Mouse (Mus musculus) testis, adult 2 months (tissue): ENCODE measurements around the gene Rab36. TPM values are rescaled to one million over a fixed set of nuclear protein-coding genes. Genes with fewer than 3 reads are reported as not detected.

ENCODE experiments used
- H3K27ac ChIP-seq: fragments of 200-500 bp; 2 replicates; pipeline ENCODE4 v1.5.1; 2012; ENCODE audit warnings: low read depth, low read length; ENCODE audit not compliant: control insufficient read depth, insufficient read depth
- H3K27me3 ChIP-seq: fragments of 200-500 bp; 2 replicates; pipeline ENCODE4 v1.6.1; 2012; ENCODE audit warnings: mild to moderate bottlenecking, low read length, moderate library complexity; ENCODE audit not compliant: control insufficient read depth, insufficient read depth
- H3K36me3 ChIP-seq: fragments of 200-500 bp; 2 replicates; pipeline ENCODE4 v1.6.1; 2012; ENCODE audit warnings: mild to moderate bottlenecking, low read length; ENCODE audit not compliant: control insufficient read depth, insufficient read depth
- H3K4me1 ChIP-seq: fragments of 200-500 bp; 2 replicates; pipeline ENCODE4 v1.6.1; 2012; ENCODE audit warnings: low read length; ENCODE audit not compliant: control insufficient read depth, insufficient read depth
- H3K4me3 ChIP-seq: fragments of 200-500 bp; 2 replicates; pipeline ENCODE4 v1.5.1; 2012; ENCODE audit warnings: low read depth, mild to moderate bottlenecking, low read length, moderate library complexity, mixed read lengths; ENCODE audit not compliant: control insufficient read depth
- CTCF ChIP-seq: fragments of 200-500 bp; IDR thresholded peaks from 2 replicates; pipeline ENCODE4 v1.5.1; 2012; ENCODE audit warnings: low read depth, mild to moderate bottlenecking, inconsistent platforms, low read length, moderate library complexity; ENCODE audit not compliant: control insufficient read depth, insufficient read depth, insufficient replicate concordance
- POLR2A ChIP-seq: fragments of 200-500 bp; IDR thresholded peaks from 2 replicates; pipeline ENCODE4 v1.6.1; 2012; ENCODE audit warnings: low read depth, mild to moderate bottlenecking, inconsistent platforms, low read length, moderate library complexity; ENCODE audit not compliant: control insufficient read depth
- polyA plus RNA-seq: library from polyadenylated mRNA; depleted of rRNA; stranded (reverse); fragments of >200 nt; gene quantifications from 2 replicates; pipeline ENCODE4 v1.2.3, GENCODE M21; 2012

Gene Rab36
- polyA plus RNA-seq, 1 experiment = 35.3 TPM

- TF ChIP-seq POLR2A = no peak
- no peak for TF ChIP-seq CTCF
- no peaks in the 10 kb centered on the region for H3K36me3 ChIP-seq
- H3K27ac ChIP-seq = no peak overlapping the region
- no peak overlapping the region for H3K4me3 ChIP-seq
- H3K4me1 ChIP-seq = peaks cover 29% of the 10 kb centered on the region
- H3K27me3 ChIP-seq = no peaks in the 10 kb centered on the region
Observed at GRCm38 (mm10) chr10:75062621-75063020, 25.8 kb downstream of the Rab36 start.

DNA sequence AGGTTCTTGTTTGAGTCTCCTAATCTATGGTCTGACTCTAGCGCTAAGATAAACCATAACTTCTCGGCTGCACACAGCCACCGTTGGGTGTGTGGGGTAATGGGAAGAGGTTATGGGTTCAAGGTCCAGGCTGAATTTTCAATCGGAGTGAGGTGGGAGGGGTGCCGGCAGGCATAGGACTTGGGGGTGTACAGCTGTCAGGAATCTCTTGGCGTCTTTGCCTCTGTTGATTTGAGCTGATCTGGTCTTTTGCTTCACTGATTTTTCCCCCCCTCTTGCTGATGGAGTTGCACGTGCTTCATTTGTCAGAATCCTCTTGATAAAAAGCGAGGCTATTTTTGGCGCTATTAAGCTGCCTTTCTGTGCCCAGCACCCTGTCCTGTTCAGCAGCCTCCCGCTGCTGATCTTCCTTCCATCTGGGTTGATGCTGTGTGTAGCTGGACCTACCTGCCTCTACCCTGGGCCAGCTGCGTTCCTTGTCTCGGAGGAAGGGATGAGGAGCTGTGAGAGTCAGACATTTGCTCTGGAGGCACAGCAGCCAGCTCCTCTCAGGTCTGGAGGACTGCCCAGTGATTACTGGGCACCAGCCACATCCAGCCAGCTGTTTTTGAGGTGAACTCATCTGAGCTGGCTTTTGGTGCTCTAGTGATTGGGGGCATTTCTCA lies 26.6 kb downstream of the Rab36 start:
- no peaks in the 10 kb centered on the region for H3K27me3 ChIP-seq
- no peak for TF ChIP-seq POLR2A
- no peak for TF ChIP-seq CTCF
- no peaks in the 10 kb centered on the region for H3K36me3 ChIP-seq
- no peak overlapping the region for H3K27ac ChIP-seq
- H3K4me3 ChIP-seq = no peak overlapping the region
- peaks cover 29% of the 10 kb centered on the region for H3K4me1 ChIP-seq

DNA sequence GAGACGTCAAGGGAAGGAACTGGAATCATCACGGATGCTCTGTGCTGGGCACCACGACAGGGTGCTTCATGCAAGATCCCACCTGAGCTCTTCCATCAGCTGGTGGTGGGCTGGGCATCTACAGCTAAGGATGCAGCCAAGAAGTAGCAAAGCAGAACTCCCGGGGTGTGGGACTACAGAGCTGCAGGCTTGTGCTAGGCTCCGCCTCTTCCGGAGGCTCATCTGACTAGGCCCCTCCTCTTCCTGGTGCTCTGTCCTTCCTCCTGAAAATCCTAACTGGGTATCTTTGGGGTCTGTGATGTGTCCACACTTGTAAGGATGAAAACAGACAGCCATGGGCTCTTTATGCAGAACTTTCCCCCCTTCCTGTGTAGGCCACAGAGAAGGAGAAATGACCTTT lies 28.8 kb downstream of the Rab36 start:
- Histone ChIP-seq H3K27me3 (no peaks in the 10 kb centered on the region), H3K4me1 (peaks cover 24% of the 10 kb centered on the region), H3K27ac (no peak overlapping the region), H3K36me3 (no peaks in the 10 kb centered on the region), H3K4me3 (peak overlapping the region; percentile 39)
- TF ChIP-seq CTCF (no peak), POLR2A (no peak)

GRCm38 (mm10) chr10:75067446-75067845 lies 30.6 kb downstream of the Rab36 start:
- Histone ChIP-seq H3K36me3 (no peaks in the 10 kb centered on the region), H3K27me3 (no peaks in the 10 kb centered on the region), H3K4me1 (peaks cover 11% of the 10 kb centered on the region), H3K27ac (no peak overlapping the region), H3K4me3 (no peak overlapping the region)
- TF ChIP-seq POLR2A (no peak), CTCF (no peak)

- TF ChIP-seq CTCF (no peak), POLR2A (no peak)
- Histone ChIP-seq H3K27me3 (no peaks in the 10 kb centered on the region), H3K36me3 (no peaks in the 10 kb centered on the region), H3K4me3 (no peak overlapping the region), H3K27ac (no peak overlapping the region), H3K4me1 (peaks cover 11% of the 10 kb centered on the region)
Observed at GRCm38 (mm10) chr10:75068086-75068485, 31.2 kb downstream of the Rab36 start.

DNA sequence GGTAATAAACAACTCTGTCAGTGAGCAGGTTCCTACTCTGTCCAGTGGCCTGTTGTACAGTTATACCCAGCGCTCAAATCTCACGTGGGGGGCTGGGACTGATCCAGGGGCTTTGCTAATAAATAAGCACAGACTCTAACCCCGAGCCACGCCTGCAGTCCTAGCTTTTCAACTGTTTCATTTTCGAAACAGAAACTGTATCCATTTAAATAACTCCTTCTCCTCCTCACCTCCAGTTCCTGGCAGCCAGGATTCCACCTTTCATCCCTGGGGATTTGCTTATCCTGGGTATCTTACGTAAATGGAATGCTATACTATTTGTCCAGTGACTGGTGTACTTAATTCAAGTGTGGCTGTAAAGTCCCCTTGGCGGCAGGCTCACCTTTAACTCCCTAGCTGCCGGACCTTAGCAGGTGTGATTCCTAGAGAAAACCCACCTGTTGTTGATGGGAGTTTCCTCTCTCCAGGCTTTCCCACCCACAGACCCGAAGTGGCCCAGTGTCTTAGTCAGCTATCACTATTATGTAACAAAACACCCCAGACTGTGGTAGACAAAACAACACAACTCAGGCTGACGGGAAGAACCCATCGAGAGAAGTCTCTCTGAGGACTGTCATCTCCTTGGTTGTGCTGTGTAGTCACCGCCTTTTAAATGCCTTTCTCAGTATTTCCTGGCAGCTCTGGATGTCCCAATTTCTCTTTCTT lies 31.9 kb downstream of the Rab36 start:
- Histone ChIP-seq H3K27ac (no peak overlapping the region), H3K36me3 (no peaks in the 10 kb centered on the region), H3K4me3 (no peak overlapping the region), H3K27me3 (no peaks in the 10 kb centered on the region), H3K4me1 (peaks cover 11% of the 10 kb centered on the region)
- no peak for TF ChIP-seq CTCF
- TF ChIP-seq POLR2A = no peak

DNA sequence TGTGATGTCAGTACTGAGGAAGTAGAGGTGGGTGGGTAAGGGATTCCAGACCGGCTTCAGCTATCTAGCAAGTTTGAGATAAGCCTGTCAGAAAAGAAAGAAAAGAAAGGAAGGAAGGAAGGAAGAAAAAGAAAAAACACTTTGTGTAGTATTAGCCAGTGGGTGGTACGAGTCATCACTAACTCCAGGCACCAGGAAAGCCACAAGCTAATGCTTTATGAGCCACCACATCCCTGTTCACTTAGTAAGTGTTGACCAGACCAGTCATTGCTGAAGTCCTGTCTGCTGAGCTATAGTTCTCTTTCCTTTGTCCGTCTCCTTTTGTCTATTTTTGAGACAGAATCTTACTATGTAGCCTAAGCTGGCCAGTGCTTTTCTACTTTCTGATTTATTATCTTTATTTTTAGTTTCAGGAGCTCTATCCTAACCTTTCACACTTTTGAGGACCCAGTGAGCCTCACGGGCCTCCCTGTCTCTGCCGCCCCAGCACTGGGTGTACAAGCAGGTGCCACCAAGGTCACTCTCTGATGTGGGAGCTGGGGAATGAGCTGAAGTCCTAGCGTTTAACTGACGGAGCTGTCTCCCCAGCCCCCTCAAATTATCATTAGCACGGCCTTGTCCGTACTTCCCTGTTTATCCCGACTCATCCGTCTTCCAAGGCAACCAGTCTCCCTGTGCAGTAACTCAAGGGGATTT lies 33.6 kb downstream of the Rab36 start:
- H3K27ac ChIP-seq = no peak overlapping the region

More for the DNA sequence above, 33.6 kb downstream of the Rab36 start:
- no peak for TF ChIP-seq CTCF
- no peak for TF ChIP-seq POLR2A
- H3K36me3 ChIP-seq = no peaks in the 10 kb centered on the region
- H3K4me3 ChIP-seq = no peak overlapping the region
- H3K4me1 ChIP-seq = peaks cover 10% of the 10 kb centered on the region
- H3K27me3 ChIP-seq = no peaks in the 10 kb centered on the region
